Mouse (Mus musculus) ES-Bruce4 (cell line): Measurements from ENCODE around the gene Klhl26.

Experiments used
- CTCF ChIP-seq: IDR thresholded peaks from one replicate; pipeline ENCODE4 v1.8.1; 2011; ENCODE audit warnings: low read depth, low read length
- EP300 ChIP-seq: IDR thresholded peaks from 2 replicates; pipeline ENCODE4 v1.6.1; 2011; ENCODE audit warnings: low read depth, low read length; ENCODE audit not compliant: insufficient read depth
- POLR2A ChIP-seq: IDR thresholded peaks from one replicate; pipeline ENCODE4 v1.8.1; 2011; ENCODE audit warnings: low read length; ENCODE audit not compliant: insufficient read depth

DNA sequence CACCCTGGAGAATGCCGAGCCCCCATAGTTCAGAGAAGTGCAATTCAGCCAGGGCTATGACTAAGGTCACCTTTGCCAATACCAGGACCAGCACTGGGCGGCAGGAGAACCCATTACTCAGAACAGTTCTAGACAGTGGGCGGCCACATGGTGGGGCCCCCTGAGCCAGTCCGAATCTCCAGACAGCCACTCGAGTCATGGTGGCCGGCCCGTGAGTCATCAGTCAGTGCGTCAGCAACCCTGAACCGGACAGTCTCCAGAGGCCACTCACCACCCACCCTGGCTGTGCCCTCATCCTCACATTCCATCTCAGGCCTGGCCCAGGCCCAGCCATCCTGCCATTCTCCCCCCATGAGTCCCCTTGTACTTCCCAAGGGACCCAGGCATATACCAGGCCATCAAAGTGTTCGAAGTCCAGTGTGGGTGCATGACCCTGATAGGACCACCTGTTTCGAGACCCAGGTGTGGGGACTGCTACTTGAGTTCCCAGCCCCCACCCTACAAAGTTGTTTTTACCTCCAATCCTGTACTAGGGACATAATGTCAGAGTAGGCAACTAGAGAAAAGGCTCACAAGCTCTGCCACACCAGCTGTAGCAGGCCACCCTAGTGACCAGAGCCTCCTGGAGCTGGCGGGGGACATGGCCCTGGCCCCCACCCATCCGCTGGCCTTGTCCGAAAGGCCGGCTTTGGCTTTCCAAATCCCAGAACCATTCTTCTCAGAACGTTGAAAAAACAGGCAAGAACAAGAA lies 14.8 kb downstream of the Klhl26 start:
- TF ChIP-seq CTCF (no peak), POLR2A (no peak), EP300 (no peak)
